Mouse (Mus musculus): ENCODE data around the gene Cnot6l. TPM values are rescaled to one million over a fixed set of nuclear protein-coding genes. Genes with fewer than 3 reads are reported as not detected.
A peak's percentile ranks its signal among the peaks of the same experiment; 100 is the strongest.

The Cnot6l gene
- polyA plus RNA-seq, 1 experiment from 2014 or later: 28.3 TPM

- under 1% methylated on average over 50 of the region's 50 CpGs for WGBS
- Histone ChIP-seq H3K9ac (peak overlapping the region; percentile 99), H3K4me2 (peak overlapping the region; percentile 69), H3K9me3 (no peaks in the 10 kb centered on the region), H3K36me3 (no peaks in the 10 kb centered on the region), H3K4me1 (peaks cover 6% of the 10 kb centered on the region; the same call in 1 of the 2 replicates), H3K27me3 (replicated peaks) (no peaks in the 10 kb centered on the region), H3K4me3 (replicated peaks) (peak overlapping the region; percentile 78), H3K27ac (peak overlapping the region; percentile 99)
- no peak for ATAC-seq (ENCODE audit: insufficient read depth, low FRiP score, low read depth)
Measured at GRCm38 (mm10) chr5:96160467-96161262, 3.3 kb downstream of the Cnot6l start.

DNA sequence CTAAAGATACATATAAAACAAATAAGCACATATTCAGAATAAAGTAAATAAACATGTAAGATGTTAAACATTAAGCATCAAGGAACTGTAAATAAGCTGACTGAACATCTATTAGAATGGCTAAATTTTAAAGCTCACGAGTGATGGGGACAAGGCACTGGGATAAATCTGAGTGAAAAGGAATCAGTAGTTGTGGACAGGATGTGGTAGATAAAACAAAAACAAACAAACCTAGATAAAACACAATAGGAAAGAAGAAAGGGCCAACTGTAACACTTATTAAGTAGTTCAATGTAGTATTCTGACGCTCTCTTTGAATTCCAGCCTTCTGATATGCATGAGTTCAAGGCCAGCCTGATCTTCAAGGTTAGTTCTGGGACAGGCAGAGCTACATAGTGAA lies 21.6 kb downstream of the Cnot6l start:
- Histone ChIP-seq H3K36me3 (no peaks in the 10 kb centered on the region), H3K4me2 (no peak overlapping the region), H3K27ac (no peak overlapping the region), H3K9me3 (no peaks in the 10 kb centered on the region), H3K4me1 (no peaks in the 10 kb centered on the region), H3K4me3 (replicated peaks) (no peak overlapping the region), H3K27me3 (replicated peaks) (no peaks in the 10 kb centered on the region), H3K9ac (no peak overlapping the region)
- ATAC-seq (ENCODE audit: insufficient read depth, low FRiP score, low read depth): no peak
- 75% methylated on average over 2 of the region's 2 CpGs for WGBS

GRCm38 (mm10) chr5:96130683-96131082 lies 33.3 kb downstream of the Cnot6l start:
- H3K9me3 ChIP-seq: no peaks in the 10 kb centered on the region
- H3K4me2 ChIP-seq: no peak overlapping the region
- H3K9ac ChIP-seq: no peak overlapping the region
- H3K4me3 ChIP-seq (replicated peaks): no peak overlapping the region
- no peak overlapping the region for H3K27ac ChIP-seq
- 88% methylated on average over 2 of the region's 2 CpGs for WGBS
- H3K4me1 ChIP-seq: no peaks in the 10 kb centered on the region
- H3K36me3 ChIP-seq: peaks cover 3% of the 10 kb centered on the region; the same call in 1 of the 2 replicates
- no peak for ATAC-seq (ENCODE audit: insufficient read depth, low FRiP score, low read depth)
- H3K27me3 ChIP-seq (replicated peaks): no peaks in the 10 kb centered on the region

DNA sequence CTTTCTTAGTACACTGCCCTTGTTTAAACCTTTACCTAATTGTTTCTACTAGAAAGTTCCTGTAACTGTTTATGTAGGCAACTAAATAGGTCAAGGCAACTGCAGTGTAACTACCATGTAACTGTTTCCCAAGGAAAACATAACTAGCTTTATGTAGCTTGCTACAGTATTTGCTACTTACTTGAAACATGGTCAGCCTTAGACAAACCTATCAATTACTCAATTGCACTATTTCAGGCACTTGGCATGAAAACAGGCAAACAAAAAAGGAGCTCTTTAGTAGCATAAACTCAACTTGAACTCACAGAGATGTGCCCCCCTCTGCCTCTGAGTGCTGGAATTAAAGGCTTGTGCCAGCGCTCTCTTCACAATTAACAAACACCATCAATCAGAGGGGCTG lies 37.1 kb downstream of the Cnot6l start:
- Histone ChIP-seq H3K9me3 (no peaks in the 10 kb centered on the region), H3K9ac (no peak overlapping the region), H3K4me2 (no peak overlapping the region), H3K4me1 (no peaks in the 10 kb centered on the region), H3K27me3 (replicated peaks) (no peaks in the 10 kb centered on the region), H3K27ac (no peak overlapping the region), H3K36me3 (peaks cover 3% of the 10 kb centered on the region; the same call in 1 of the 2 replicates), H3K4me3 (replicated peaks) (no peak overlapping the region)
- 79% methylated on average over 1 of the region's 1 CpGs for WGBS
- ATAC-seq (ENCODE audit: insufficient read depth, low FRiP score, low read depth): no peak

GRCm38 (mm10) chr5:96114943-96115342 lies 49.0 kb downstream of the Cnot6l start:
- Histone ChIP-seq H3K27me3 (replicated peaks) (no peaks in the 10 kb centered on the region), H3K9ac (no peak overlapping the region), H3K9me3 (no peaks in the 10 kb centered on the region), H3K27ac (no peak overlapping the region), H3K4me2 (no peak overlapping the region), H3K36me3 (peaks cover 8% of the 10 kb centered on the region; the same call in 1 of the 2 replicates), H3K4me1 (no peaks in the 10 kb centered on the region), H3K4me3 (replicated peaks) (no peak overlapping the region)
- 77% methylated on average over 3 of the region's 3 CpGs for WGBS
- ATAC-seq (ENCODE audit: insufficient read depth, low FRiP score, low read depth): no peak

DNA sequence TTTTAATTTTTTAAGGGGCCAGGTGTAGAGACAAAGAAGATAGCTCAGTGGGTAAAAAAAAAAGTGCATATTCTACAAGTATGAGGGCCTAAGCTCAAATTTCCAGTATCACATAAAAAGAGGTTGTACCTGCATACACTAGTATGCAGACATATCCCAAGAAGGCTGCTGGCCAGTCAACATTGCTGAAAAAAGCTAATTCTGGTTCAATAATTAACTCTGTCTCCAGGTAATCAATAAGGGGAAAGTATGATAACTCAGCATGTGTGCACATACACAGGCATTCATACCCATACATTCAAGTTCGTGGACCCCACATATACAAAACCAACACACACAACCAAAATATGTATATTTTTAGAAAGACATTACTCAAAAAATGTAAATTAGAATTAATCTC lies 59.3 kb downstream of the Cnot6l start:
- 58% methylated on average over 1 of the region's 1 CpGs for WGBS
- H3K27ac ChIP-seq: no peak overlapping the region
- no peaks in the 10 kb centered on the region for H3K27me3 ChIP-seq (replicated peaks)
- H3K9ac ChIP-seq: no peak overlapping the region
- H3K9me3 ChIP-seq: no peaks in the 10 kb centered on the region
- H3K4me1 ChIP-seq: no peaks in the 10 kb centered on the region
- H3K36me3 ChIP-seq: no peaks in the 10 kb centered on the region
- H3K4me3 ChIP-seq (replicated peaks): no peak overlapping the region
- no peak overlapping the region for H3K4me2 ChIP-seq
- ATAC-seq (ENCODE audit: insufficient read depth, low FRiP score, low read depth): no peak

GRCm38 (mm10) chr5:96091468-96091867 lies 72.5 kb downstream of the Cnot6l start:
- Histone ChIP-seq H3K4me1 (no peaks in the 10 kb centered on the region), H3K4me2 (no peak overlapping the region), H3K4me3 (replicated peaks) (no peak overlapping the region), H3K9me3 (no peaks in the 10 kb centered on the region), H3K27me3 (replicated peaks) (no peaks in the 10 kb centered on the region), H3K9ac (no peak overlapping the region), H3K36me3 (no peaks in the 10 kb centered on the region; the same call in 1 of the 2 replicates), H3K27ac (no peak overlapping the region)
- WGBS: 81% methylated on average over 2 of the region's 2 CpGs
- no peak for ATAC-seq (ENCODE audit: insufficient read depth, low FRiP score, low read depth)

DNA sequence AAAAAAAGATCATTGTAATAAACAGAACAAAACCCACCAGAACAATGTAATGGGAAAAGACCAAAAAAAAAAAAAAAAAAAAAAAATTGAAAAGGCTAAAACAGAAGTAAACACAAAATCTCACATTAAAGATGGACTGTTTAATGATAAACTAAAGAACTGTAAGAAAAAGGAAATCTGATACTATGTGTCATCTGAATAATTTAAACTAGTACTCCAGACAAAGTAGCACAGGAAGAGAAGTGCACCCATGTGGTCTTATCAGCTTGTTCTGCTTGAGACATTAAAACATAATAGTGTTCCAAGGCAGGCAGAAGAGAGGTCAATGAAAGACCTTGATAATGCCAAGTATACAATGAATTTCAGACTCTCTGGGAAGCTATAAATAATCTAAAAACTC lies 78.6 kb downstream of the Cnot6l start:
- ATAC-seq (ENCODE audit: insufficient read depth, low FRiP score, low read depth): no peak
- 0 out of 2 replicates have a peak, but pooled peaks cover 6% of the 10 kb centered on the region for H3K36me3 ChIP-seq
- no peak overlapping the region for H3K4me3 ChIP-seq (replicated peaks)
- no peak overlapping the region for H3K9ac ChIP-seq
- H3K9me3 ChIP-seq: no peaks in the 10 kb centered on the region
- H3K4me2 ChIP-seq: no peak overlapping the region
- H3K27ac ChIP-seq: no peak overlapping the region
- H3K4me1 ChIP-seq: no peaks in the 10 kb centered on the region
- no peaks in the 10 kb centered on the region for H3K27me3 ChIP-seq (replicated peaks)

DNA sequence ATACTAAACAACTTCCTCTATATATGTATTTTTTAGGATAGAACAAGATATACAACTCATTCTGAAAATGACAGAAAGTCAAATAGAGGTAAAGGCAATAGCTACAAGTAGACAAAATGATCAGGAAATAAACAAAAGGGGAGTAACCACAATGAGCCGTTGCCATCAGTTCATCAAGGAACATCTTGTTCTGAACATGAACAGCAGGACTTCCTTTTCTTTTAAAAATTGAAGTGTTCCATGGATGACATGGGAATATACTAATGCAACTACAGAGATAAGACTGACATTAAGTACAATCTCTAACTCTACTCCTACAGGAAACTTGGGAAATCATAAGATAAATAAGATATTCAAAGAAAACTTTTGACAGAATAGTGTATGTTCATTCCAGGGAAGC lies 84.9 kb downstream of the Cnot6l start:
- H3K9ac ChIP-seq: no peak overlapping the region
- 0 out of 2 replicates have a peak, but pooled peaks cover 10% of the 10 kb centered on the region for H3K36me3 ChIP-seq
- H3K4me2 ChIP-seq: no peak overlapping the region
- no peaks in the 10 kb centered on the region for H3K4me1 ChIP-seq
- no peak overlapping the region for H3K4me3 ChIP-seq (replicated peaks)
- no peaks in the 10 kb centered on the region for H3K27me3 ChIP-seq (replicated peaks)
- WGBS: 72% methylated on average over 1 of the region's 1 CpGs
- H3K27ac ChIP-seq: no peak overlapping the region
- no peaks in the 10 kb centered on the region for H3K9me3 ChIP-seq
- ATAC-seq (ENCODE audit: insufficient read depth, low FRiP score, low read depth): no peak

GRCm38 (mm10) chr5:96065591-96065990 lies 98.4 kb downstream of the Cnot6l start:
- no peak for ATAC-seq (ENCODE audit: insufficient read depth, low FRiP score, low read depth)
- no peak overlapping the region for H3K27ac ChIP-seq
- no peak overlapping the region for H3K9ac ChIP-seq
- no peaks in the 10 kb centered on the region for H3K4me1 ChIP-seq
- H3K9me3 ChIP-seq: no peaks in the 10 kb centered on the region
- H3K27me3 ChIP-seq (replicated peaks): no peaks in the 10 kb centered on the region
- H3K36me3 ChIP-seq: no peaks in the 10 kb centered on the region
- H3K4me2 ChIP-seq: no peak overlapping the region
- H3K4me3 ChIP-seq (replicated peaks): no peak overlapping the region

GRCm38 (mm10) chr5:96042492-96042891 lies 121.5 kb downstream of the Cnot6l start:
- H3K27me3 ChIP-seq (replicated peaks): no peaks in the 10 kb centered on the region
- 0 out of 2 replicates have a peak, but pooled peaks cover 3% of the 10 kb centered on the region for H3K4me1 ChIP-seq
- H3K27ac ChIP-seq: no peak overlapping the region
- 68% methylated on average over 3 of the region's 3 CpGs for WGBS
- no peak overlapping the region for H3K4me3 ChIP-seq (replicated peaks)
- peak; percentile 47 for ATAC-seq (ENCODE audit: insufficient read depth, low FRiP score, low read depth)
- no peak overlapping the region for H3K4me2 ChIP-seq
- H3K9ac ChIP-seq: no peak overlapping the region
- H3K9me3 ChIP-seq: no peaks in the 10 kb centered on the region
- H3K36me3 ChIP-seq: no peaks in the 10 kb centered on the region

DNA sequence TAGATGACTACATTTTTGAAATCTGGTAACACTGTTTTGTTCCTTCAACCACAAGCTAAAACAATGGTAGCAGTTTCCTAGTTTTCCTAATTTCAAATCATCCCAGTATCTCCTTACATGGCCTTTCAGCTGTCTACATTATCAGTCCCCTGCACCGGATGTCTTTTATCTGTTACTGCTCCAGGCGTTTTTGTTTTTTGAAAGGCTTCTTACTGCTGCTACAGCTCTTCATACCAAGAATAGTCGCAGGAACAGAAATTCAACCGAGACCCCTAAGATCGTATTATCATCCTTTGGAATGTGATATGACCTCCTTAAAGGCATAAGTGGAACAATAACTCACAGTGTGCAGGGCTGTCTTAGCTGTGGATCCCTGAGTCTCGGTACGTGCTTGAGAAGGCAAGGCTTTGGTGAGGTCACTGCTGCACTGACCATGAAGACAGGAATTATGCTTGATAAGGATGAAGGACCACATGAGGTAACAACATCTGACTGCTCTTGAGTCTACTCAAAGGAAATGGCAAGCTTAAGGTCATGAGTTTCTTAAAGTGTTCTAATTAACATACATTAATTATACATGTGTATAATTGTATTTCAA lies 122.4 kb downstream of the Cnot6l start:
- no peak for ATAC-seq (ENCODE audit: insufficient read depth, low FRiP score, low read depth)
- 61% methylated on average over 7 of the region's 7 CpGs for WGBS
- Histone ChIP-seq H3K9me3 (no peaks in the 10 kb centered on the region), H3K27ac (no peak overlapping the region), H3K36me3 (no peaks in the 10 kb centered on the region), H3K4me1 (0 out of 2 replicates have a peak, but pooled peaks cover 3% of the 10 kb centered on the region), H3K27me3 (replicated peaks) (no peaks in the 10 kb centered on the region), H3K4me3 (replicated peaks) (no peak overlapping the region), H3K9ac (no peak overlapping the region), H3K4me2 (no peak overlapping the region)
